Mouse (Mus musculus): ENCODE measurements around the gene Pdlim4. TPM values are rescaled to one million over a fixed set of nuclear protein-coding genes. Genes with fewer than 3 reads are reported as not detected.

Gene Pdlim4
- total RNA-seq, 1 experiment, result 4.3 TPM

- H3K9ac ChIP-seq (ENCODE audit: insufficient read depth, low read depth, low read length, poor library complexity, severe bottlenecking), result no peak overlapping the region
- no peak overlapping the region for H3K4me3 ChIP-seq (ENCODE audit: insufficient read depth in 1 of 2, low read depth in 1 of 2, low read length in 2 of 2, poor library complexity in 1 of 2, severe bottlenecking in 1 of 2)
- DNase-seq (ENCODE audit: low read depth, low spot score), result no peak
- TF ChIP-seq CHD2 (IDR thresholded peaks at IDR 0.05; ENCODE audit: low read depth, low read length), result no peak
- no peak for TF ChIP-seq HCFC1 (IDR thresholded peaks at IDR 0.05; ENCODE audit: borderline replicate concordance, insufficient read depth, low read length)
- no peak for TF ChIP-seq MAFK (IDR thresholded peaks at IDR 0.05; ENCODE audit: insufficient read depth, low read depth, low read length)
- no peak for TF ChIP-seq ZNF384 (IDR thresholded peaks at IDR 0.05; ENCODE audit: low read depth, low read length)
- TF ChIP-seq ZC3H11A (IDR thresholded peaks at IDR 0.05; ENCODE audit: borderline replicate concordance, low read depth, low read length), result no peak
- no peak overlapping the region for H3K27ac ChIP-seq (ENCODE audit: insufficient read depth, low read depth, low read length, poor library complexity, severe bottlenecking)
- H3K9me3 ChIP-seq (ENCODE audit: control insufficient read depth, insufficient read depth, low read depth, low read length), result no peaks in the 10 kb centered on the region
- H3K4me1 ChIP-seq (ENCODE audit: control insufficient read depth in 2 of 2, insufficient read depth in 2 of 2, low read length in 2 of 2, poor library complexity in 1 of 2), result peaks cover 3 to 9% of the 10 kb centered on the region in 2 experiments; a peak in 1 of 4 replicates
- H3K36me3 ChIP-seq (ENCODE audit: control insufficient read depth, insufficient read depth, low read length, poor library complexity, severe bottlenecking), result no peaks in the 10 kb centered on the region
- in situ Hi-C loops (cut with MboI; ENCODE audit: low sequenced_read_pairs in 2 of 2, unreplicated experiment in 2 of 2), result no loop called here
Observed at GRCm38 (mm10) chr11:54058056-54058617, 10.7 kb downstream of the Pdlim4 start.

GRCm38 (mm10) chr11:54057428-54057827 lies 11.4 kb downstream of the Pdlim4 start:
- no peak overlapping the region for H3K9ac ChIP-seq (ENCODE audit: insufficient read depth, low read depth, low read length, poor library complexity, severe bottlenecking)
- H3K4me1 ChIP-seq (ENCODE audit: control insufficient read depth in 2 of 2, insufficient read depth in 2 of 2, low read length in 2 of 2, poor library complexity in 1 of 2), result peaks cover 3 to 9% of the 10 kb centered on the region in 2 experiments; a peak in 1 of 4 replicates
- in situ Hi-C loops (cut with MboI; ENCODE audit: low sequenced_read_pairs in 2 of 2, unreplicated experiment in 2 of 2), result no loop called here
- H3K36me3 ChIP-seq (ENCODE audit: control insufficient read depth, insufficient read depth, low read length, poor library complexity, severe bottlenecking), result no peaks in the 10 kb centered on the region
- H3K4me3 ChIP-seq (ENCODE audit: insufficient read depth in 1 of 2, low read depth in 1 of 2, low read length in 2 of 2, poor library complexity in 1 of 2, severe bottlenecking in 1 of 2), result no peak overlapping the region
- H3K27ac ChIP-seq (ENCODE audit: insufficient read depth, low read depth, low read length, poor library complexity, severe bottlenecking), result no peak overlapping the region
- TF ChIP-seq ZC3H11A (IDR thresholded peaks at IDR 0.05; ENCODE audit: borderline replicate concordance, low read depth, low read length), result no peak
- H3K9me3 ChIP-seq (ENCODE audit: control insufficient read depth, insufficient read depth, low read depth, low read length), result no peaks in the 10 kb centered on the region
- no peak for DNase-seq (ENCODE audit: low read depth, low spot score)

GRCm38 (mm10) chr11:54056132-54056531 lies 12.7 kb downstream of the Pdlim4 start:
- Histone ChIP-seq H3K4me3 (ENCODE audit: insufficient read depth in 1 of 2, low read depth in 1 of 2, low read length in 2 of 2, poor library complexity in 1 of 2, severe bottlenecking in 1 of 2) (no peak overlapping the region), H3K4me1 (ENCODE audit: control insufficient read depth in 2 of 2, insufficient read depth in 2 of 2, low read length in 2 of 2, poor library complexity in 1 of 2) (peaks cover 3 to 9% of the 10 kb centered on the region in 2 experiments; a peak in 1 of 4 replicates), H3K9me3 (ENCODE audit: control insufficient read depth, insufficient read depth, low read depth, low read length) (no peaks in the 10 kb centered on the region), H3K27ac (ENCODE audit: insufficient read depth, low read depth, low read length, poor library complexity, severe bottlenecking) (no peak overlapping the region), H3K36me3 (ENCODE audit: control insufficient read depth, insufficient read depth, low read length, poor library complexity, severe bottlenecking) (no peaks in the 10 kb centered on the region), H3K9ac (ENCODE audit: insufficient read depth, low read depth, low read length, poor library complexity, severe bottlenecking) (no peak overlapping the region)
- no peak for DNase-seq (ENCODE audit: low read depth, low spot score)
- in situ Hi-C loops (cut with MboI; ENCODE audit: low sequenced_read_pairs in 2 of 2, unreplicated experiment in 2 of 2), result no loop called here
- TF ChIP-seq ZNF384 (IDR thresholded peaks at IDR 0.05; ENCODE audit: low read depth, low read length) (no peak), MAFK (IDR thresholded peaks at IDR 0.05; ENCODE audit: insufficient read depth, low read depth, low read length) (no peak), ZC3H11A (IDR thresholded peaks at IDR 0.05; ENCODE audit: borderline replicate concordance, low read depth, low read length) (no peak), CHD2 (IDR thresholded peaks at IDR 0.05; ENCODE audit: low read depth, low read length) (no peak), HCFC1 (IDR thresholded peaks at IDR 0.05; ENCODE audit: borderline replicate concordance, insufficient read depth, low read length) (no peak)

- Histone ChIP-seq H3K9ac (ENCODE audit: insufficient read depth, low read depth, low read length, poor library complexity, severe bottlenecking) (no peak overlapping the region), H3K4me3 (ENCODE audit: insufficient read depth in 1 of 2, low read depth in 1 of 2, low read length in 2 of 2, poor library complexity in 1 of 2, severe bottlenecking in 1 of 2) (no peak overlapping the region), H3K4me1 (ENCODE audit: control insufficient read depth in 2 of 2, insufficient read depth in 2 of 2, low read length in 2 of 2, poor library complexity in 1 of 2) (peaks cover 3 to 9% of the 10 kb centered on the region in 2 experiments; a peak in 1 of 4 replicates), H3K27ac (ENCODE audit: insufficient read depth, low read depth, low read length, poor library complexity, severe bottlenecking) (no peak overlapping the region), H3K36me3 (ENCODE audit: control insufficient read depth, insufficient read depth, low read length, poor library complexity, severe bottlenecking) (no peaks in the 10 kb centered on the region), H3K9me3 (ENCODE audit: control insufficient read depth, insufficient read depth, low read depth, low read length) (no peaks in the 10 kb centered on the region)
- no peak for DNase-seq (ENCODE audit: low read depth, low spot score)
- in situ Hi-C loops (cut with MboI; ENCODE audit: low sequenced_read_pairs in 2 of 2, unreplicated experiment in 2 of 2), result no loop called here
- no peak for TF ChIP-seq ZNF384 (IDR thresholded peaks at IDR 0.05; ENCODE audit: low read depth, low read length)
- no peak for TF ChIP-seq ZC3H11A (IDR thresholded peaks at IDR 0.05; ENCODE audit: borderline replicate concordance, low read depth, low read length)
- TF ChIP-seq CHD2 (IDR thresholded peaks at IDR 0.05; ENCODE audit: low read depth, low read length), result no peak
- no peak for TF ChIP-seq MAFK (IDR thresholded peaks at IDR 0.05; ENCODE audit: insufficient read depth, low read depth, low read length)
- no peak for TF ChIP-seq HCFC1 (IDR thresholded peaks at IDR 0.05; ENCODE audit: borderline replicate concordance, insufficient read depth, low read length)
Observed at GRCm38 (mm10) chr11:54054257-54054656, 14.6 kb downstream of the Pdlim4 start.

GRCm38 (mm10) chr11:54053090-54053489 lies 15.7 kb downstream of the Pdlim4 start:
- TF ChIP-seq HCFC1 (IDR thresholded peaks at IDR 0.05; ENCODE audit: borderline replicate concordance, insufficient read depth, low read length) (no peak), ZC3H11A (IDR thresholded peaks at IDR 0.05; ENCODE audit: borderline replicate concordance, low read depth, low read length) (no peak), MAFK (IDR thresholded peaks at IDR 0.05; ENCODE audit: insufficient read depth, low read depth, low read length) (no peak), CHD2 (IDR thresholded peaks at IDR 0.05; ENCODE audit: low read depth, low read length) (no peak), ZNF384 (IDR thresholded peaks at IDR 0.05; ENCODE audit: low read depth, low read length) (no peak)
- H3K27ac ChIP-seq (ENCODE audit: insufficient read depth, low read depth, low read length, poor library complexity, severe bottlenecking), result no peak overlapping the region
- no peaks in the 10 kb centered on the region for H3K9me3 ChIP-seq (ENCODE audit: control insufficient read depth, insufficient read depth, low read depth, low read length)
- H3K36me3 ChIP-seq (ENCODE audit: control insufficient read depth, insufficient read depth, low read length, poor library complexity, severe bottlenecking), result no peaks in the 10 kb centered on the region
- in situ Hi-C loops (cut with MboI; ENCODE audit: low sequenced_read_pairs in 2 of 2, unreplicated experiment in 2 of 2), result no loop called here
- no peak overlapping the region for H3K9ac ChIP-seq (ENCODE audit: insufficient read depth, low read depth, low read length, poor library complexity, severe bottlenecking)
- peaks cover 0 to 6% of the 10 kb centered on the region in 2 experiments; a peak in 1 of 4 replicates for H3K4me1 ChIP-seq (ENCODE audit: control insufficient read depth in 2 of 2, insufficient read depth in 2 of 2, low read length in 2 of 2, poor library complexity in 1 of 2)
- H3K4me3 ChIP-seq (ENCODE audit: insufficient read depth in 1 of 2, low read depth in 1 of 2, low read length in 2 of 2, poor library complexity in 1 of 2, severe bottlenecking in 1 of 2), result no peak overlapping the region
- DNase-seq (ENCODE audit: low read depth, low spot score), result no peak
